Mouse (Mus musculus): ENCODE measurements around the gene Rufy2. TPM values are rescaled to one million over a fixed set of nuclear protein-coding genes. Genes with fewer than 3 reads are reported as not detected.

Rufy2 gene
- polyA plus RNA-seq, 1 experiment from 2014 or later = 21.9 TPM

DNA sequence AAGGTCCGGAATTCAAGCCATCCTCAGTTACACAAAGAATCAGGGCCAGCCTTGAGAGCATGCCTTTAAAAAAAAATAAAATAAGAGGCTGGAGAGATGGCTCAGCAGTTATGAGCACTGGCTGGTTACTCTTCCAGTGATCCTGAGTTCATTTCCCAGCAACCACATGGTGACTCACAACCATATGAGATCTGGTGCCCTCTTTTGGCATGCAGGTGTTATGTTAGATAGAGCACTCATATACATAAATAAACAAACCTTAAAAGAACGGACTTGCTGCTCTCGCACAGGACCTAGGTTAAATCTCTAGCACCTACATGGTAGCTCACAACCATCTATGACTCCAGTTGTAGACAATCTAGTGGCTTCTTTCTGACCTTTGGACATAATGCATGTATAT, 28.2 kb downstream of the Rufy2 start:
- no peak overlapping the region for H3K4me3 ChIP-seq (replicated peaks; ENCODE audit: low read length)
- H3K27me3 ChIP-seq (ENCODE audit: control insufficient read depth, insufficient read depth, low read length) = no peaks in the 10 kb centered on the region
- no peak for ATAC-seq (ENCODE audit: insufficient read depth, low FRiP score)
- no peaks in the 10 kb centered on the region for H3K9me3 ChIP-seq (replicated peaks; ENCODE audit: control insufficient read depth, low read length)
- H3K36me3 ChIP-seq (ENCODE audit: control insufficient read depth, insufficient read depth, low read length) = peaks cover 35% of the 10 kb centered on the region
- 45% methylated on average over 3 of the region's 3 CpGs for WGBS
- no peak overlapping the region for H3K4me2 ChIP-seq (ENCODE audit: low read depth, low read length)
- H3K4me1 ChIP-seq (ENCODE audit: control insufficient read depth, insufficient read depth, low read length) = no peaks in the 10 kb centered on the region
- no peak overlapping the region for H3K9ac ChIP-seq (ENCODE audit: low read length)
- H3K27ac ChIP-seq (ENCODE audit: low read length) = no peak overlapping the region

GRCm38 (mm10) chr10:63010268-63010667, 30.2 kb downstream of the Rufy2 start:
- Histone ChIP-seq H3K27me3 (ENCODE audit: control insufficient read depth, insufficient read depth, low read length) (no peaks in the 10 kb centered on the region), H3K9ac (ENCODE audit: low read length) (no peak overlapping the region), H3K4me1 (ENCODE audit: control insufficient read depth, insufficient read depth, low read length) (no peaks in the 10 kb centered on the region), H3K36me3 (ENCODE audit: control insufficient read depth, insufficient read depth, low read length) (peaks cover 25% of the 10 kb centered on the region), H3K4me3 (replicated peaks; ENCODE audit: low read length) (no peak overlapping the region), H3K4me2 (ENCODE audit: low read depth, low read length) (no peak overlapping the region), H3K27ac (ENCODE audit: low read length) (no peak overlapping the region), H3K9me3 (replicated peaks; ENCODE audit: control insufficient read depth, low read length) (no peaks in the 10 kb centered on the region)
- ATAC-seq (ENCODE audit: insufficient read depth, low FRiP score) = peak; percentile 53; the same call in 1 of the 2 replicates
- WGBS = 67% methylated on average over 4 of the region's 4 CpGs

GRCm38 (mm10) chr10:63011556-63011955, 31.5 kb downstream of the Rufy2 start:
- Histone ChIP-seq H3K4me2 (ENCODE audit: low read depth, low read length) (no peak overlapping the region), H3K27ac (ENCODE audit: low read length) (no peak overlapping the region), H3K9me3 (replicated peaks; ENCODE audit: control insufficient read depth, low read length) (no peaks in the 10 kb centered on the region), H3K36me3 (ENCODE audit: control insufficient read depth, insufficient read depth, low read length) (peaks cover 25% of the 10 kb centered on the region), H3K9ac (ENCODE audit: low read length) (no peak overlapping the region), H3K4me3 (replicated peaks; ENCODE audit: low read length) (no peak overlapping the region), H3K27me3 (ENCODE audit: control insufficient read depth, insufficient read depth, low read length) (no peaks in the 10 kb centered on the region), H3K4me1 (ENCODE audit: control insufficient read depth, insufficient read depth, low read length) (no peaks in the 10 kb centered on the region)
- WGBS = 86% methylated on average over 6 of the region's 6 CpGs
- ATAC-seq (ENCODE audit: insufficient read depth, low FRiP score) = no peak

DNA sequence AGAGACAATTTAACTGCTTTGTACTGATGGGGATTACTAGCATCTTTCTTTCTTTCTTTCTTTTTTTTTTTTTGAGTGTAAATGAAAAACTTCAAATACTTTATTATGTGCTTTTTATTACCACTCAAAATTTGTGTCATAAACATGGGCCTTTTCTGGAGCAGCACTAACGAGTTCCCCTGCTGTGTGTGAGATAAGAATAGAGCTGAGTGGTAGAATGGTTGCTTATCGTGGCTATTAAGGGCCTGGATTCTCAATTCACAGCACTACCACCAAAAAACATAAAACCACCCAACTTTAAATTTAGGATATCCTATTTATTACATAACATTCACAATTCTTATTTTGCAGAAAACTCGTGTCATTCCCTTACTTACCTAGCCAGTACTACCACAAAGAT, 33.5 kb downstream of the Rufy2 start:
- H3K36me3 ChIP-seq (ENCODE audit: control insufficient read depth, insufficient read depth, low read length) = peaks cover 17% of the 10 kb centered on the region
- 78% methylated on average over 3 of the region's 3 CpGs for WGBS
- no peaks in the 10 kb centered on the region for H3K4me1 ChIP-seq (ENCODE audit: control insufficient read depth, insufficient read depth, low read length)
- no peaks in the 10 kb centered on the region for H3K27me3 ChIP-seq (ENCODE audit: control insufficient read depth, insufficient read depth, low read length)
- no peak overlapping the region for H3K4me2 ChIP-seq (ENCODE audit: low read depth, low read length)
- ATAC-seq (ENCODE audit: insufficient read depth, low FRiP score) = no peak
- no peaks in the 10 kb centered on the region for H3K9me3 ChIP-seq (replicated peaks; ENCODE audit: control insufficient read depth, low read length)
- no peak overlapping the region for H3K9ac ChIP-seq (ENCODE audit: low read length)
- no peak overlapping the region for H3K4me3 ChIP-seq (replicated peaks; ENCODE audit: low read length)
- no peak overlapping the region for H3K27ac ChIP-seq (ENCODE audit: low read length)

DNA sequence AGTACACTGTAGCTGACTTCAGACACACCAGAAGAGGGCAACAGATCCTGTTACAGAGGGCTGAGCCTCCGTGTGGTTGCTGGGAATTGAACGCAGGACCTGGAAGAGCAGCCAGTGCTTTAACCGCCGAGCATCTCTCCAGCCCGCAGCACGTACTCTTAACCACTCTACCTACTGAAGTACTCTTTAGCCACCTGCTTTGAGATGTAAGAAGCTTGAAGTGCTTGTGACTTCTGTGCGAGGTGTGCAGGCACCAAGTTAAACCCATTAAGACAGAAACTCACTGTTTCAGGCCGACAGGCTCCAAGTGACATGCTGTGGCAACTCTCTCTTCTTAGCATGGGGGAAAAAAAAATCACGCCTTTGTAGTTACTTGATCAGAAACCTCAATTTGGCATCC, 34.1 kb downstream of the Rufy2 start:
- no peak for ATAC-seq (ENCODE audit: insufficient read depth, low FRiP score)

GRCm38 (mm10) chr10:63019304-63019703, 39.3 kb downstream of the Rufy2 start:
- Histone ChIP-seq H3K4me3 (replicated peaks; ENCODE audit: low read length) (no peak overlapping the region), H3K4me1 (ENCODE audit: control insufficient read depth, insufficient read depth, low read length) (peaks cover 11% of the 10 kb centered on the region), H3K27ac (ENCODE audit: low read length) (no peak overlapping the region), H3K36me3 (ENCODE audit: control insufficient read depth, insufficient read depth, low read length) (peaks cover 10% of the 10 kb centered on the region), H3K4me2 (ENCODE audit: low read depth, low read length) (no peak overlapping the region), H3K9me3 (replicated peaks; ENCODE audit: control insufficient read depth, low read length) (no peaks in the 10 kb centered on the region), H3K9ac (ENCODE audit: low read length) (no peak overlapping the region), H3K27me3 (ENCODE audit: control insufficient read depth, insufficient read depth, low read length) (no peaks in the 10 kb centered on the region)
- 85% methylated on average over 6 of the region's 6 CpGs for WGBS
- ATAC-seq (ENCODE audit: insufficient read depth, low FRiP score) = no peak

More for the DNA sequence above, 34.1 kb downstream of the Rufy2 start:
- H3K4me2 ChIP-seq (ENCODE audit: low read depth, low read length) = no peak overlapping the region
- H3K27ac ChIP-seq (ENCODE audit: low read length) = no peak overlapping the region
- no peaks in the 10 kb centered on the region for H3K9me3 ChIP-seq (replicated peaks; ENCODE audit: control insufficient read depth, low read length)
- peaks cover 17% of the 10 kb centered on the region for H3K36me3 ChIP-seq (ENCODE audit: control insufficient read depth, insufficient read depth, low read length)
- no peak overlapping the region for H3K4me3 ChIP-seq (replicated peaks; ENCODE audit: low read length)
- H3K27me3 ChIP-seq (ENCODE audit: control insufficient read depth, insufficient read depth, low read length) = no peaks in the 10 kb centered on the region
- no peaks in the 10 kb centered on the region for H3K4me1 ChIP-seq (ENCODE audit: control insufficient read depth, insufficient read depth, low read length)
- no peak overlapping the region for H3K9ac ChIP-seq (ENCODE audit: low read length)
- WGBS = 86% methylated on average over 9 of the region's 9 CpGs

DNA sequence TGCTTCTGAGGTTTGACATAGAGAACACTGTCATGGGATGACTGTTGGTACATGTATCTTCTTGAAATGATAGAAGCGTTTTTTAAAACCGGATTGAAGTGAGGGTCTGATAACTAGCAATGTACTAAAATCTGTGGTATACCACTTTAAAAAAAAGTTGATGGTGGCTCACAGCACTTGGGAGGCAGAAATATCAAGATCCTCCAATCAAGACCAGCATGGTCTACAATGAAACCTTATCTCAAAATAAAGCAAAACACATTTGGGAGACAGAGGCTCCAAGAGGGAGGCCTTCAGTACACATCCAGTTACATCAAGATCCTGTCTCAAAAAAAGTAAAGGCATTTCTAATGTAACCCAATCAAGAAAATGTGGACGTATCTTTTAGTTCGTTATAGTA, 41.7 kb downstream of the Rufy2 start:
- Histone ChIP-seq H3K27ac (ENCODE audit: low read length) (no peak overlapping the region), H3K4me3 (replicated peaks; ENCODE audit: low read length) (peak overlapping the region; percentile 96), H3K4me1 (ENCODE audit: control insufficient read depth, insufficient read depth, low read length) (peaks cover 20% of the 10 kb centered on the region), H3K9me3 (replicated peaks; ENCODE audit: control insufficient read depth, low read length) (no peaks in the 10 kb centered on the region), H3K27me3 (ENCODE audit: control insufficient read depth, insufficient read depth, low read length) (no peaks in the 10 kb centered on the region), H3K36me3 (ENCODE audit: control insufficient read depth, insufficient read depth, low read length) (peaks cover 4% of the 10 kb centered on the region; the same call in 1 of the 2 replicates), H3K4me2 (ENCODE audit: low read depth, low read length) (peak overlapping the region; percentile 71), H3K9ac (ENCODE audit: low read length) (peak overlapping the region; percentile 99)
- no peak for ATAC-seq (ENCODE audit: insufficient read depth, low FRiP score)
- WGBS = 38% methylated on average over 4 of the region's 4 CpGs

DNA sequence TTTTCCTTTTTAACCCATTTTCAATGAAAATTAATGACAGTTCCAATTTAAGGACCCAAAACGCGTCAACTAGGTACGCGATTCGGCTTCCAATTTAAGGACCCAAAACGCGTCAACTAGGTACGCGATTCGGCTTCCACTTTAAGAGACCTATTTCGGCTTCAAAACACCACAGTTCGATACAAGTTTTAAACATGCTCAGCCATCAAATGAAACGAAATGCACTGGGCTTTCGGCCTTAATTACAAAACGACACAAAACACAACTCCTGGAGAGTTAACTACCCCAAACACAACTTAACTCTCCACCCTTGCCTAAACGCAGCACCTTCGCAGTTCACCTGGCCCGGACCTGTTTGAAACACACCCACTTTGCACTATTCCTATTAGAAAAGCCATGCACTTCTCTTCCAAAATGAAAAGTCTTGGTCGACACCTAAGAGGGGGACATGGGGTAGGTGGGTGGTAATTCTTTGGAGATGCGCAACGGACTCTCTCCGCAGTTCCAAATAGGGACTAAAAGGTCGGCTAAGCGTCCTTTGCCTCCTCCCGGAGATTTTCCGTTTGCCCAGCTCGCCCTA, 42.6 kb downstream of the Rufy2 start:
- H3K4me2 ChIP-seq (ENCODE audit: low read depth, low read length) = peak overlapping the region; percentile 71
- peaks cover 20% of the 10 kb centered on the region for H3K4me1 ChIP-seq (ENCODE audit: control insufficient read depth, insufficient read depth, low read length)
- peak overlapping the region; percentile 96 for H3K4me3 ChIP-seq (replicated peaks; ENCODE audit: low read length)
- H3K27me3 ChIP-seq (ENCODE audit: control insufficient read depth, insufficient read depth, low read length) = no peaks in the 10 kb centered on the region
- under 1% methylated on average over 27 of the region's 27 CpGs for WGBS
- ATAC-seq (ENCODE audit: insufficient read depth, low FRiP score) = no peak
- peak overlapping the region; percentile 99 for H3K9ac ChIP-seq (ENCODE audit: low read length)
- no peaks in the 10 kb centered on the region for H3K9me3 ChIP-seq (replicated peaks; ENCODE audit: control insufficient read depth, low read length)
- peaks cover 4% of the 10 kb centered on the region; the same call in 1 of the 2 replicates for H3K36me3 ChIP-seq (ENCODE audit: control insufficient read depth, insufficient read depth, low read length)
- peak overlapping the region; percentile 100 for H3K27ac ChIP-seq (ENCODE audit: low read length)

DNA sequence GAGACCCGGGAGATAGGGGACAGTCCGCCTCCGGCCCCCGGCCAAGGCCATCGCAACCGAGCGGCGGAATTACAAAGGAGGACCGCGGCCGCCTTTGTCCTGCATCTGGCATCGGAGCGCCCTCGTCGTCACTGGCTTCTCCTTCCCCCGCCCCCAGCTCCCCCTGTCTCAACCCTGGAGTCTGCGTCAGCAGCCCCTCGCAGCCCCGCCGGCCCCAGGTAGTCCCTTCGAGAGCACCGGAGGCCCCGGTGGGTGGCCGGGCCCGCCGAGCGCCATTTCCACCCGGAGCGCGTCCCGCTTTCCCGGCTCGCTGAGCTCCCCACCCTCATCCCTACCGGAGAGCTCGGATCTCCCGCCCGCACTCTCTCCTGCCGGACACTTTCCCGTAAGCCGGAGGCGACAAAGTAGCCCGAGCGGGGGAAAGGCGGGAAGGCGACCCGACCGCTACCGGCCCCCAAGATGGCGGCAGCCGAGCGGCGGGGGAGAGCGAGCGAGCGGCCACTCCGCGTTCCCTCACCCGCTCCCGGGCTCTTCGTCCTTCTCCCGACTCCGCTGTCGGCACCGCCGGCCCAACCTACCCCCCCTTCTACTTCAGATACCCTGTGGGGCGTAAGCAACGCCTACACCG, 43.2 kb downstream of the Rufy2 start:
- Histone ChIP-seq H3K27me3 (ENCODE audit: control insufficient read depth, insufficient read depth, low read length) (no peaks in the 10 kb centered on the region), H3K27ac (ENCODE audit: low read length) (peak overlapping the region; percentile 100), H3K9me3 (replicated peaks; ENCODE audit: control insufficient read depth, low read length) (no peaks in the 10 kb centered on the region), H3K9ac (ENCODE audit: low read length) (peak overlapping the region; percentile 99), H3K4me3 (replicated peaks; ENCODE audit: low read length) (peak overlapping the region; percentile 96), H3K36me3 (ENCODE audit: control insufficient read depth, insufficient read depth, low read length) (no peaks in the 10 kb centered on the region), H3K4me2 (ENCODE audit: low read depth, low read length) (peak overlapping the region; percentile 71), H3K4me1 (ENCODE audit: control insufficient read depth, insufficient read depth, low read length) (peaks cover 20% of the 10 kb centered on the region)
- WGBS = under 1% methylated on average over 67 of the region's 68 CpGs
- peak; percentile 18 for ATAC-seq (ENCODE audit: insufficient read depth, low FRiP score)

All from stomach, embryonic 16.5 days (tissue).